Mouse (Mus musculus) frontal cortex, postnatal 36 days (tissue): ENCODE data around the gene Tbc1d7.

Source experiments
- DNase-seq, 2 experiments: peaks; one replicate each; pipeline ENCODE4 v3.0.0; 2022; ENCODE audit warnings: low spot score in 2 of 2

Tbc1d7 gene

GRCm38 (mm10) chr13:43193932-43194331, 22.6 kb upstream of the Tbc1d7 start:
- no peak for DNase-seq

- no peak for DNase-seq
Observed at GRCm38 (mm10) chr13:43193266-43193665, 22.0 kb upstream of the Tbc1d7 start.

DNA sequence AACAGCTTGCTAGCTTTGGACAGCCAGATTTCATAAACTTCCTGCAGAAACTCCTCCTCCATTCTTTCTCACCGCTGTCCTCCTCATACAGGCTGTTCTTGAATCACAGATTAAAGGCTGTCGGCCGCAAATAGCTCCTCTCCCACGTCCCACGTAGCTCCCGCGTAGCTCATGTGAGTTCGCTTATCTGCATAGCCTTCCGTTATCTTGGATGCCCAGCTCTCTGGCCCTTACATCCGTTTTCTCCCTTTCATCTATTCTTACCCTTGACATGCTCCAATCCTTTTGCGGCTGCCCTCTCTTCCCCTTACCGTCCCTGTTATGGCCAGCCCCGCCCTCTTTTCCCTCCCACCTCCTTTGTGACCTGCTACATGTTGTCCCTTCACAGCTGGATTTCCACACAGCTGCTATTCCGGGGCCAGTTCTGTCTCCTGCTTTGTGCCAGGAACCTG, 20.5 kb upstream of the Tbc1d7 start:
- peak in 1 of 2 experiments; percentile 81 for DNase-seq

DNA sequence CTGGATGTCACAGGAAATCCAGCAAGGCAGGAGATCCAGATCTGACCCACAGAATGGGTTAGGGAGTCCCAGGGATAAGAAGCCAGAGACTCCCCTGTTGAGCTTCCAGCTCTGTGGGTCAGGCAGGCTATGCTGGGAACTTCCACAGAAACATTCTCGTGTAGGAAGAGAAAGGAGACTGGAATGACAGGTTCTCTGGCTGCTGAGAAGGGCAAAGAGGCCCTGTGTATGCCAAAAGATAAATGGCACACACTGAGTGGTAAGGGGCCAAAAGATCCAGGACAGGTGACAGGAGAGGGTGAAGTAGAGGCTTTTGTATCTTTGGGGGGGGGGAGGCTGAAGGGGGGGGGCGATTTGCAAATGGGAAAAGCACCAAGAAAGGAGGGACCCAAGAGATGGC, 20.0 kb upstream of the Tbc1d7 start:
- DNase-seq, result no peak

- no peak for DNase-seq
Observed at GRCm38 (mm10) chr13:43187736-43188135, 16.4 kb upstream of the Tbc1d7 start.

DNA sequence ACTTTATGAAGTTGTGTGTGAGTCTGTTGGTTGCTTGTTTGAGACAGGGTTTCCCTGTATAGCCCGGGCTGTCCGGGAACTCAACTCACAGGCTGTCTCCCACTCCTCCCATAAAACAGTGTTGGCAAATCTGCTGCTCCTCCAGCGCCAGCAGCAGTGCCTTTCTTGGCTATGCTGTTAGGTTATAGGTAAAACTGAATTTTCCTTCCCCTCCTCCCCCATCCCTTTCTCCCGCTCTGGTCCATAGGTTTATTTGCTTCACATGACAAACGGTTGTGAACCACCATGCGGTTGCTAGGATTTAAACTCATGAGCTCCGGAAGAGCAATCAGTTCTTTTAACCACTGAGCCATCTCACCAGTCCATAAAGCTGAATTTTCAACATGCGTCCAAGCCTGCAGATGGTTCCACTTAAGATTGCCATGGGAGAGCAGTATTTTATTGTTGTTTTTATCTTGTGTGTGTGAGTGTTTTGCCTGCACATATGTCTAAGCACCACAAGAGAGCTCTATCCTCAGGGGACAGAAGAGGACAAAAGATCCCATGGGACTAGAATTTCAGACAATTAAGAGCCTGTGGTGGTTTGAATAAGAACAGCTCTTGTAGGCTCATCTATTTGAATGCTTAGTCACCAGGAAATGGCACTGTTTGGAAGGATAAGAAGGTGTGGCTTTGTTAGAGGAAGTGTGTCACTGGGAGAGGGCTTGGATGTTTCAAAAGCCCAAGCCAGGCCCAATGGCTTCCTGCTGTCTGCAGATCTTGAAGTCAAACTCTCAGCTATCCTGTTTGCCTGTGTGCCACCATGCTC, 12.2 kb upstream of the Tbc1d7 start:
- DNase-seq, result no peak

- DNase-seq, result peak; percentile 82 to 90
Observed at GRCm38 (mm10) chr13:43182465-43183201, 11.3 kb upstream of the Tbc1d7 start.

DNA sequence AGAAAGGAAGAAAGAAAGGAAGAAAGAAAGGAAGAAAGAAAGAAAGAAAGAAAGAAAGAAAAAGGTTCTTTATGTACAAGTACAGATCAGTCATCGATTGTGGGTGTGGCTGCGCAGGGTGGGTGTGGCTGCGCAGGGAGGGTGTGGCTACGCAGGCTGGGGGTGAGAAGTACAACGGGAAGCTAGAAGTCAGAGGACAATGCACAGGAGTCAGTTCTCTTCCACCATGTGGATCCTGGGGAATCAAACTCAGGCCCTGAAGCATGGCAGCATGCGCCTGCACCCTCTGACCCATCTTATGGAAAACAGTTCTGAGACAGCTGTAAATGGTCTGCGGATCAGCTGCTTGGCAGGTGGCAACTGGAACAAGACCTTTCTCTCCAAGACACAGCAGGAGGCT, 9.8 kb upstream of the Tbc1d7 start:
- no peak for DNase-seq

DNA sequence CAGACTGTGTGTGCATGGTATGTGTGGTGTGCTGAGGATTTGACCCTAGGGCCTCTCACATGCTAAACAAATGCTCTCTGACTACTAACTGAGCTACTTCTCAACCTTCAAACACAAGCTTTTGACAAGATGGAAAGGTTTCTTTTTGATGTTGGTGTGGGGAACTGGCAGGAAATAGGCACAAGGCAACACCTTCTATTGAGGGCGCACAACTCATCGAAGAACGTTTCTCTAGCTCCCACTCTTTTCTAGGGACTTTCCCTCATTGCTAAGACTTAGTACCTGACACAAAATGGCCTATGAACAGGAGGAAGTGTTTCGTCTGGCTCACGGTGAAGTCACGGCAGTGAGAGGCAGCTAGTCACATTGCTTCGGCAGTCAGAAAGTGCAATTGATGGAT, 6.0 kb upstream of the Tbc1d7 start:
- DNase-seq, result no peak

- no peak for DNase-seq
Observed at GRCm38 (mm10) chr13:43176676-43177075, 5.4 kb upstream of the Tbc1d7 start.

DNA sequence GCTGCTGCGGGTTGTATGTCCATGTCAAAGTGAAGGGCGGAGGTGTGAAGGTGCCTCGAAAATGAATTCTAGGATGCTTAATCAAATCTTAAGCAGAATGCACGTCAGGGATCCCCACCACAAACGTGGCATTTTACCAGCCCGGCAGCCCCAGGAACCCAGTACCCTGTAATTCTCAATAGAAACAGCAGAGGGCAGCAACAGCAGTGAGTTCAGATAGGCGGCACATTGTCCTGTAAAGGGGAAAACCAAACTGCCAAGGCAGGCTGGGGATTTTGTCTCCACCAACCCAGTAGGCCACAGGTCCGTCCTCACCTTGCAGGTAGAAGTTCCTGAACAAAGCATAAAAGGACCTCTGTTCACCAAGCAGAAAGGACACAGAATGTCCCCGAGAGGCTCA, 2.0 kb upstream of the Tbc1d7 start:
- DNase-seq, result peak; percentile 82 to 89

DNA sequence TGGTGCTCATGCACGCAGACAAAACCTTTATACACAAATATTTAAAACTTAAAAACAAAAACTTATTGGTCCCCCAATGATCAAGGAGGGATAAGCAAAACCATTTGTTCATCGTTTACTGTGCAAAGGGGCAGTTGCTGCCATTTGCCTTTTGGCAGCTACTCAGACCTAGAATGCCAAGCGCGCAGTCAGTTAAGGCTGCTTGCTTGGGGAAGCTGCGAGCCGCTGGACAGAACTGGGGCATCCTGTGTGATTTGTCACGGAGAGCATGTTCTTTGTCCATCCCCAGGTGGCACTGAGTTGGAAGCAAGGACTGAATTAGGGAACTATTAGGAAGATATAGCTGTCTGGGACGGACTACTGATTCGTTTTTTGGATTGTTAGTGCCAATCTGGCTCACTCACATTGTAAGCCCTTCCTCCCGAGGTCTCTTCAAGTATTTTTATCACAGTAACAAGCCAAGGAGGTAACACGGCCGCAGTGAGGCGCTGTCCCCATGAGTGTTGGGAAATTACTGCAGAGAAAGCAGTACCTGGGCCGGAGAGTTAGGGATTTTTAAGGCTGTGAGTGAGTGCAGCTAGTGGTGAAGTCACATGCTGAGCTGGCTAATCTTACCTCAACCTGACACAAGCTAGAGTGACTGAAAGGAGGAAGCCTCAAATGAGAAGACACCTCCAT, 874 bp upstream of the Tbc1d7 start:
- no peak for DNase-seq

- DNase-seq, result no peak
Observed at GRCm38 (mm10) chr13:43167721-43168120, 3.6 kb downstream of the Tbc1d7 start.

GRCm38 (mm10) chr13:43159429-43159828, 11.9 kb downstream of the Tbc1d7 start:
- DNase-seq, result no peak

GRCm38 (mm10) chr13:43158281-43158680, 13.0 kb downstream of the Tbc1d7 start:
- no peak for DNase-seq

- DNase-seq, result no peak
Observed at GRCm38 (mm10) chr13:43157370-43157769, 13.9 kb downstream of the Tbc1d7 start.

- DNase-seq, result no peak
Observed at GRCm38 (mm10) chr13:43152005-43152520, 19.2 kb downstream of the Tbc1d7 start.

GRCm38 (mm10) chr13:43149661-43150060, 21.6 kb downstream of the Tbc1d7 start:
- no peak for DNase-seq

DNA sequence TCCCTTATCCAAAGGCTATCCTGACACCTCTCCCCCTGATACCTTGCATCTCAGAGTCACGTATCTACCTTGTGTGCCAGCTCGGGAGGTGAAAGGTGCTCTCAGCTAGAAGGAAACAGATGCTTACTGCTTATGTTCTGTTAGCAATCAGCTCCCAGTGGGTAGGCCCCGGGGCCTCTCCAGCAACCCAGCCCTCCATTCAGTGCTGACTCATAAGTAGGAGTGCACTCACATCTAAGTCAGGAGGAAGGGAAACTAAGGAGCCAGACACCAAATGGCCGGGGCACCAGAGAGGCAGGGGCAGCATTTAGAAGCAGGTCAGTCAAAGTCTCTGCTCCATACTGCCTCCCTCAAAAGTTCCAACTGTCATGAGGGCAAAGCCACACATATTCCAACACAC, 22.6 kb downstream of the Tbc1d7 start:
- DNase-seq, result no peak

- DNase-seq, result no peak
Observed at GRCm38 (mm10) chr13:43146515-43147258, 24.6 kb downstream of the Tbc1d7 start.

DNA sequence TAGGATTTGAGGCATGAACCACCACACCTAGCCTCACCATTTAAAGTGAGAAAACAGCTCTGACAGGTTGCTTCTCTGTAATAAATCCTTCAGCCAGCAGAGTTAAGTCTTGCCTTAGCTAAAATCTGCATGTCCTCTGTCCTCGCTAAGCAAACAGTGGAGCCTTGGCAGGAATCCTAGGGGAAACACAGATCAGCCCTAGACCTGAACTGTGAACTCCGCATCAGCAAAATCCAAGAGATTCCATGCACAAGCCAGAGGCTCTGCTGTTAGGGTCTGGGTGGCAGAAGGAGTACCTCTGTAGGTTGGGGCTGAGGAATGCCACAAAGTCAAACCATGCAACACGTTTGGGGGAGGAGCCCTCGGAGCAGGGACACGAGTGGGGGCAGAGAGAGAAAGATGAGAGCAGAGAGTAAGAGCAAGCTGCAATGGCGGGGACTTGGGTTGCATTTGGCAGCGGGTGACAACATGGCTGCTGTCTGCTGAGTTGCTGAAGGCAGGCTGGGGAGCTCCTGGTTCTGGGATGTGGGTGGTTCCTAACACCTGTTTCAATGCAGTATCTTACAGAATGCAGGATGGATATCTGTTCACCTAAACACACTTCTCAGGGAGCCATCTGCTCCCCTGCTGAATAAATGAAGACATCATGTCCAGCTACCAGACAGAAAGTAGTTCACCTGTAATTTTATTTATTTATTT, 26.4 kb downstream of the Tbc1d7 start:
- no peak for DNase-seq
